Mouse (Mus musculus) kidney, embryonic 15.5 days (tissue): ENCODE data around the gene Rnaseh1. TPM values are rescaled to one million over a fixed set of nuclear protein-coding genes. Genes with fewer than 3 reads are reported as not detected.

Experiments used
- ATAC-seq: fragments of 200-750 bp; cut with Nextera tagmentation; replicated peaks from 2 replicates; pipeline ENCODE4 v1.8.0; 2017; ENCODE audit warnings: moderate TSS enrichment; ENCODE audit not compliant: low FRiP score
- H3K27ac ChIP-seq: fragments of 300-500 bp; sonication (generic); 2 replicates; pipeline ENCODE4 v1.5.1; 2015; ENCODE audit warnings: mild to moderate bottlenecking, inconsistent platforms
- H3K27me3 ChIP-seq: fragments of 300-500 bp; sonication (generic); 2 replicates; pipeline ENCODE4 v1.6.1; 2015; ENCODE audit warnings: inconsistent platforms
- H3K36me3 ChIP-seq: fragments of 300-500 bp; sonication (generic); 2 replicates; pipeline ENCODE4 v1.6.1; 2015; ENCODE audit warnings: inconsistent platforms
- H3K4me1 ChIP-seq: fragments of 300-500 bp; sonication (generic); 2 replicates; pipeline ENCODE4 v1.6.1; 2015; ENCODE audit warnings: inconsistent platforms
- H3K4me2 ChIP-seq: fragments of 300-500 bp; sonication (generic); 2 replicates; pipeline ENCODE4 v1.6.1; 2015; ENCODE audit warnings: moderate library complexity, mild to moderate bottlenecking, inconsistent platforms
- H3K4me3 ChIP-seq: fragments of 300-500 bp; sonication (generic); replicated peaks from 2 replicates; pipeline ENCODE4 v1.5.1; 2015; ENCODE audit warnings: mild to moderate bottlenecking, inconsistent platforms
- H3K9ac ChIP-seq: fragments of 300-500 bp; sonication (generic); 2 replicates; pipeline ENCODE4 v1.6.1; 2015; ENCODE audit warnings: mild to moderate bottlenecking, inconsistent platforms
- H3K9me3 ChIP-seq: fragments of 300-500 bp; sonication (generic); replicated peaks from 2 replicates; pipeline ENCODE4 v1.6.1; 2016; ENCODE audit warnings: inconsistent platforms
- WGBS: fragments of 180-500 bp; shearing (Covaris S2); methylation state at CpG from one replicate; pipeline ENCODE4 v1.1.7; 2015; ENCODE audit warnings: mixed read lengths; 5-methylcytosine and 5-hydroxymethylcytosine counted together
- polyA plus RNA-seq: library from polyadenylated mRNA; unstranded; fragments of >200 nt; fragmentation: Nextera tagmentation; extraction: Ambion mirVana; gene quantifications from 2 replicates; pipeline ENCODE4 v1.2.1, GENCODE M21; 2015

Gene Rnaseh1
- 33.4 and 34.2 TPM in 2 replicates for polyA plus RNA-seq

DNA sequence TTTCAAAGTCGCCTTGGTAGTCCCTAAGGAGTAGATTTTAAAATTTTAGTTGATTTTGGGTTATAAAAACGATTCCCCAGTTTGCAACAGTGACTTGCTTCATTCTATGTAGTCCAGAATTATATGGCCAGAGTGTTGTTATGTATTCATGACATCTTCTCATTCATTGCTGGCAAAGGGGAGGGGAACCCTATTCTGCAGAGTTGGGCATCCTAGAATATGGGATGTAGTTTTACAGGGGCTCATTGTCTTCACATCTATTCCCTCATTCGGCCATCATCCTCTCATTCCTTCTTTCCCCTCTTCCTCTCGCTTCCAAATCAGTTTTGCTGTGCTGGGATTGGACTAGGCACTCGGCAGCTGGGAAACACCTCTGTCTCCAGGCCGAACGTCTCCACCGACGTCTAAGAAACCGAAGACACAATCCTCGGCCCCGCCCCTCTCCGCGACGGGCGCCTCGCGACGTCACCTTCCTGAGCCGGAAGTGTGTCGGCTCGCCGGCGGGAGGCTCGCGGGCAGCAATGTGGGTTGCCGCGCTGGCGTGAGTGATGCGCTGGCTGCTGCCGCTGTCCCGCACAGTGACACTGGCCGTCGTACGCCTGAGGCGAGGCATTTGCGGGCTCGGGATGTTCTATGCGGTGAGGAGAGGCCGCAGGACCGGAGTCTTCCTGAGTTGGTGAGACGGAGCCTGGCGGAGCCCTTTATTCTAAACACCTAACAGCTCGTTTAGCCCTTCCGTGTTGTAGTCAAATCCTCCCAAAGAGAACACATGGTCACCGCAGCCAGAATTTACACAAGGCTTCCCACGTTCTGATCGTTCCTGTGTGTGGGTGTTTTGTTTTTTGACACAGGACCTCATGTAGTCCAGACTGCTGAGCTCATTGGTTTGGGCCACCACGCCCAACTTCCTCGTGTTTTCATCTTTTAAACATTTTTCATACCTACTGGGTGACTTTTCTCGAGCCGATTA lies at the start of gene Rnaseh1:
Gene Rnaseh1 (plus strand): TSS at position 462 of the 970 bp plus-strand sequence.
- H3K9me3 ChIP-seq, result no peaks in the 10 kb centered on the region
- H3K4me1 ChIP-seq, result peaks cover 10% of the 10 kb centered on the region
- H3K9ac ChIP-seq, result peak within 1 kb of the TSS; percentile 51
- 0 out of 2 replicates have a peak, but pooled peaks cover 7% of the 10 kb centered on the region for H3K27me3 ChIP-seq
- peak; percentile 96 for ATAC-seq
- peak within 1 kb of the TSS; percentile 64; the same call in 1 of the 2 replicates for H3K27ac ChIP-seq
- WGBS, result 2% methylated on average over 52 of the region's 52 CpGs
- H3K36me3 ChIP-seq, result peaks cover 20% of the 10 kb centered on the region
- peak within 1 kb of the TSS; percentile 69 for H3K4me2 ChIP-seq
- peak within 1 kb of the TSS; percentile 60 for H3K4me3 ChIP-seq

DNA sequence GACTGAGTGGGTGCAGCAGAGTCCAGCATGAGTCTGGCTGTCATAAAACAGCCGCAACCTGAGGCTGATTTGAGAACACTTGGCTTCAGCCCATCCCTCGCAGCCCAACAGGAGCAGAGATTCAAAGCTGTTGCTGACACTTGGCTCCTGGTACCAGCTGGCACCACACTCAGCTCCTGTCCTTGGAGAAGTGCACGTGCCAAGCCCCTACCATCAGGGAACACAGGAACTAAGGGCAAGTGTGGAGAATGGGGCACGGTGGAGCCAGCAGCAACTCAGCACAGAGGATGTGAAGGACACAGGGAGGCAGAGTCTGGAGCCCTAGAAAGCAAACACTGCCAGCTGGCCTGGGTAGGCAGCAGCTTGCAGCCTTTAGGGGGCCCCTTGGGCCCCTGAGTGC lies 47.1 kb upstream of the Rnaseh1 start:
- H3K27ac ChIP-seq, result no peak overlapping the region
- H3K4me1 ChIP-seq, result no peaks in the 10 kb centered on the region
- no peaks in the 10 kb centered on the region for H3K9me3 ChIP-seq
- peaks cover 5% of the 10 kb centered on the region; the same call in 1 of the 2 replicates for H3K27me3 ChIP-seq
- 16% methylated on average over 4 of the region's 4 CpGs for WGBS
- no peaks in the 10 kb centered on the region for H3K36me3 ChIP-seq
- H3K9ac ChIP-seq, result no peak overlapping the region
- H3K4me2 ChIP-seq, result no peak overlapping the region
- H3K4me3 ChIP-seq, result no peak overlapping the region
- ATAC-seq, result no peak

DNA sequence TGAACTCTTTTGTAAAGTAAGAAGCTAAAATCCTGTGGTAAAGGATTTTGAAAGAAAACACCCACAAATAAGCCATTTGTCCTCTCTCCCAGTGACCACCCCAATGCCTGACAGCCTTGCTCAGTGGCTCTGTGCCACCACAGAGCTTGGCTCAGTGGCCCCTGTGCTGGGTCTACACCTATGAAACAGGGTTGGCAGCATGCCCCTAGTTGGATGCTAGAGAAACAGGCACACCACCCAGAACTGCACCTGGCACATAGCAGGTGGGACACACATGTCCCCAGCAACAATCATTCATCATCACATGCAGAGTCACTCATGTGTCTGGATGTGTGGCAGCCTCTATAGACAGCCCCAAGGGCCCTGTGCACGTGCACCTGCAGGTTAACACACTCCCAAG lies 45.9 kb upstream of the Rnaseh1 start:
- no peak overlapping the region for H3K9ac ChIP-seq
- no peak overlapping the region for H3K4me3 ChIP-seq
- no peaks in the 10 kb centered on the region for H3K9me3 ChIP-seq
- H3K4me2 ChIP-seq, result no peak overlapping the region
- no peaks in the 10 kb centered on the region for H3K36me3 ChIP-seq
- no peak for ATAC-seq
- H3K4me1 ChIP-seq, result 0 out of 2 replicates have a peak, but pooled peaks cover 5% of the 10 kb centered on the region
- 81% methylated on average over 1 of the region's 1 CpGs for WGBS
- H3K27me3 ChIP-seq, result peaks cover 5% of the 10 kb centered on the region; the same call in 1 of the 2 replicates
- no peak overlapping the region for H3K27ac ChIP-seq

DNA sequence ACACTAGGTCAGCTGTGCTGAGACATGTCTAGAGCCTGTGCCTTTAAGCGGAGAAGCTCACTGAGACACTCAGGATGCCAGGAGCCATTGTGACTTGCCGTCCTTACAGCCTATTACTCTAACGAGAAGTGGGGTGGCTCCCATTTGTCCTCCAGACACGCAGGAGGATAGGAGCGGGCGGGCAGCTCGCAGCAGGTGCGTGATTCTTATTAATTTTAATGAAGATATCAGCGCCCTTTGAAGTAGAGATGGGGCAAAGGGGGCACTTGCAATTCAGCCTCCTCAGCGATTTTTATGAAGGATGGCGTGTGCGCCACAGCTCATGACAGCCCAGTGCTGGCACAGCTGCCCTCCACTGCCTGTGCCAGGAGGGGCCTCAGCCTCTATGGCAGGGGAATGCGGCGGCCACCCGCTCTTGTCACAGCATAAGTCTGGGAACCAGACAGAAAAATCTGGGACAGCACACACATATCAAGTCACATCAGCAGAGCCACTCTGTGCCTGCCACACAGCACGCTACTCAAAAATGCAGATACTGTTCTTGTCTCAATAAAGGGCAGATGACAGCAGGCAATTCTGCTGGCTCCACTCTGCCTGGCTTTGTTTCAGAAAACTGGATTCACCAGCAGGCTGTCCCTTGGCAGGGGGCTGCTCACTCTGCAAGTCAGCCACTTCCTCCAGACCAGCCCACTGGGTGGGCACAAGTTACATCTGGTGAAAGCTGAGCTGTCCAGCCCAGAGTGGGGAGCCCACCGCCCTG lies 41.7 kb upstream of the Rnaseh1 start:
- Histone ChIP-seq H3K4me3 (no peak overlapping the region), H3K4me2 (no peak overlapping the region), H3K9ac (no peak overlapping the region), H3K27me3 (no peaks in the 10 kb centered on the region), H3K4me1 (0 out of 2 replicates have a peak, but pooled peaks cover 5% of the 10 kb centered on the region), H3K9me3 (no peaks in the 10 kb centered on the region), H3K27ac (no peak overlapping the region), H3K36me3 (no peaks in the 10 kb centered on the region)
- no peak; the same call in 1 of the 2 replicates for ATAC-seq
- 57% methylated on average over 17 of the region's 17 CpGs for WGBS

DNA sequence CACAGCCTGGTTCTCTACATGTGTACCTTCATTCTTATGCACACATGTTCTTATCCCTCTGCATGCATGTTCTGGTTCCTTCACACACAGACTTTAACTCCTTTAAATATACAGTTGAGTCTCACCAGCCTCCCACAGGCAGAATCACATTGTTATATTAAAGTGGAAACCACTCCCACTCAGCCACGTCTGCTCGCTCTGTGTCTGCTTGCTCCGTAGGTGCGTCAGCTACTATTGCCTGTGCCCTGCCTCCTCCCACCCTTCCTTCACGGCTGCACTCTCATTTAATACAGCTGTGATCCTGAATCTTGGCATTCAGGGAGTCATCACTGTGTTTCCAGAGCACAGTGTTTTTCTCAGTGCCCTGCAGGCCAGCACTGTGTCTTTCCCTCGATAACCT lies 37.0 kb upstream of the Rnaseh1 start:
- H3K36me3 ChIP-seq, result no peaks in the 10 kb centered on the region
- H3K27me3 ChIP-seq, result no peaks in the 10 kb centered on the region
- no peak overlapping the region for H3K4me2 ChIP-seq
- 30% methylated on average over 6 of the region's 6 CpGs for WGBS
- no peak for ATAC-seq
- no peak overlapping the region for H3K27ac ChIP-seq
- H3K4me1 ChIP-seq, result 0 out of 2 replicates have a peak, but pooled peaks cover 5% of the 10 kb centered on the region
- no peak overlapping the region for H3K4me3 ChIP-seq
- no peaks in the 10 kb centered on the region for H3K9me3 ChIP-seq
- H3K9ac ChIP-seq, result no peak overlapping the region

DNA sequence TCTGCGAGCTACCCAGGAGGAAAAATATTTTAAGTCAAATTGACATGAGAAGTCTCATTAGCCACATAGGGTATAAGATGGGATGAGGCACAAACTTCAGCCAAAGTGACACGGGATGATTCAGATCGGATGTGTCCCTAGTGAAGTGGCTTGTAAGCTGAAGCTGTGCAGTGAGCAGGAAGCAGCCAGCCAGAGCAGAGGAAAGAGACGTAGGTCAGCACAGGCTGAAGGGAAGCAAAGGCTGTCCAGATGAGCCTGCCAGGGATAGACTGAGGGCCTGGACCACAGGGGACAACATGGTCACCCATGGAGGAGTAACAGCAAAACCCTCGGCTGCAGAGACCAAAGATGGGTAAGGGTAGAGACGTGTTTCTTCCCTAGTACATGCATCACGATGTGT lies 35.0 kb upstream of the Rnaseh1 start:
- H3K27me3 ChIP-seq, result no peaks in the 10 kb centered on the region
- no peak for ATAC-seq
- no peaks in the 10 kb centered on the region for H3K36me3 ChIP-seq
- H3K27ac ChIP-seq, result no peak overlapping the region
- no peak overlapping the region for H3K9ac ChIP-seq
- H3K4me2 ChIP-seq, result no peak overlapping the region
- 62% methylated on average over 7 of the region's 7 CpGs for WGBS
- H3K4me3 ChIP-seq, result no peak overlapping the region
- no peaks in the 10 kb centered on the region for H3K4me1 ChIP-seq
- no peaks in the 10 kb centered on the region for H3K9me3 ChIP-seq

DNA sequence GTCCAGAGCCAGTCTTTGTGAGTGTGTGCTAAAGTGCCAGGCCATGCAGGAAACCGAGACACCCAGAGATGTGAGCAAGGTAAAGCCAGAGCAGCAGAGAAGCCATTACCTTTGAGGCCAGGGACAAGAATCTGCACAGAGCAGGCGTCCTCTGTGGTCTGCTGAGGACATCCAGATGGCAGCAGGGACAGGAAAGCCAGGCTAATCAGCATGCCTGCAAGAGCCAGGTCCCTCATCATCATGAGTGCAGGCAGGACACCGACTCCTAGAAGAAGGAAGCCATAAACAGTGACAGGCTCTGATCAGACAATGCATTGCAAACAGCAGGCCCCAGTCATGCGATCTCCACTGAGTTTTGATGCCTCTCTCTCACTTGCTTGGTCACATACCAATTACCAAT lies 32.1 kb upstream of the Rnaseh1 start:
- Histone ChIP-seq H3K4me3 (no peak overlapping the region), H3K4me2 (no peak overlapping the region), H3K9ac (no peak overlapping the region), H3K27me3 (no peaks in the 10 kb centered on the region), H3K4me1 (peaks cover 16% of the 10 kb centered on the region), H3K36me3 (no peaks in the 10 kb centered on the region), H3K9me3 (no peaks in the 10 kb centered on the region), H3K27ac (no peak overlapping the region)
- 47% methylated on average over 4 of the region's 4 CpGs for WGBS
- ATAC-seq, result no peak

DNA sequence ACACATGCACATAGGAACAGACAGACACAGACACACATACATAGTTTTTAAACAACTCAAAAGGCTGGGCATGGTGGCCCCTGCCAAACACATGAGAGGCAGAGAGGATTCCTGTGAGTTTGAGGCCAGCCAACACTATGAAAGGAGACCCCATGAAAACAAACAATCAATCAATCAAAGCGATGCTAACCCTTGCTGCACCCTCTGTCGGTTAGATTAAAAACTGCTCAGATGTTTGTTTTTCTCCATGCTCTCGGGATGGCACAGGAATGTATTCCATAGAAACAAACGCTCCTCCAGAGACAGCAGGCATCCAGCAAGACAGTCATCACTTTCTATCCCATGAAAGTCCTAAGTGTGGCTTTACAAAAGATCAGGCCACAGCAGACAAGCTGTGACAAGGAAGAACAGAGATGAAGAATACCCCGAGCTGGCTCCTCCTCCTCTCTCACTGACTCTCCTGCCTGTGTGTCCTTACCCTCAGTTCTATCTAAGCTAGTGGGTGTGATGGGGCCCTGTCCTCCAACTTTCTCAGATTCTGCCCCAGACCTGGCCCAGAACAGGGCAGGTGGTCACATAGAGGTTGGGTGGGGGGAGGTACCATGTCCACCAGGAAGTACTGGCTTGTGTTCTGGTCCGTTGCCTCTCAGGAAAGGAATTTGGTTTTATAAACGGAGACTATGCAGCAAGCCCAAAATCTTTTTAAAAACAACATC lies 27.8 kb upstream of the Rnaseh1 start:
- 13% methylated on average over 7 of the region's 7 CpGs for WGBS
- H3K9ac ChIP-seq, result no peak overlapping the region
- H3K27me3 ChIP-seq, result no peaks in the 10 kb centered on the region
- H3K27ac ChIP-seq, result peak overlapping the region; percentile 19
- no peak overlapping the region for H3K4me3 ChIP-seq
- no peaks in the 10 kb centered on the region for H3K36me3 ChIP-seq
- 0 out of 2 replicates have a peak, but pooled peaks have one; percentile 47 for ATAC-seq
- H3K4me2 ChIP-seq, result peak overlapping the region; percentile 20
- no peaks in the 10 kb centered on the region for H3K9me3 ChIP-seq
- peaks cover 25% of the 10 kb centered on the region for H3K4me1 ChIP-seq

DNA sequence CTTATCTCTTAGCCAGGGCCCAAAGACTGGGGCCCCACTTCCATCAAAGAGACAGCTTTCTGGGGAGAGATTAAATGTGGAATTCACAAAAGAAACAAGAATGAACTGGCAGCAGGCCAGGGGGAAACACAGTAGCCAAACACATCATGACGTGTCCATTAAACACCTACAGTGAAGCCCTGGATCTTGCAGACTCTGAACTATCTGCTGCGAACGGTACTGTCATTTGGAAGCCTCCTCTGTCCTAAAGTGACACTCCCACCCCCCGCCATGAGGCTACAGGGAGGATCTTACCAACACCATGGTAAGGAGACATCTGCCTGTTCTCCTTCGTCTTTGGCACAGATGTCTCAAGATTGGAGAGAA lies 27.3 kb upstream of the Rnaseh1 start:
- Histone ChIP-seq H3K4me2 (0 out of 2 replicates have a peak overlapping the region, but pooled peaks have one; percentile 20), H3K27me3 (no peaks in the 10 kb centered on the region), H3K36me3 (no peaks in the 10 kb centered on the region), H3K27ac (peak overlapping the region; percentile 19), H3K4me3 (no peak overlapping the region), H3K4me1 (peaks cover 25% of the 10 kb centered on the region), H3K9ac (no peak overlapping the region), H3K9me3 (no peaks in the 10 kb centered on the region)
- WGBS, result 46% methylated on average over 5 of the region's 5 CpGs
- no peak for ATAC-seq

DNA sequence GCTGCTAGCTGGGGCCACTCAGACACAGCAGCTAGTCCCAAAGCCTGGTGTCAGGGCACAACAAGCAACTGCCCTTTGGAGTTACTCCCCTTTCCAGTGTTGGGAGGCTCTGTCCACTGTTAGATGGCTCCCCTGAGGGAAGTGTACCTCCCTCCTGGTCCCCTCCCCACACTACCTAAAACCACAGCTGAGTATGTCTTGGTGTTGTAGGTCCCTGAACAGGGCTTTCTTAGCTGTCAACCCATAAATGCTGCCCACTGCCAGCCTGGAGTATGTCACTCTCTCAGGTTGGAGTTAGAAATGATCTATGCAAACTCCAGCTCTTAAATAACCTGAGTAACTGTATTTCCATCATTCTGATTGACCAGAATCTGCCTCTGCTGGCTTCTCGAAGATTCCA lies 26.8 kb upstream of the Rnaseh1 start:
- Histone ChIP-seq H3K9me3 (no peaks in the 10 kb centered on the region), H3K4me3 (no peak overlapping the region), H3K4me2 (no peak overlapping the region), H3K9ac (no peak overlapping the region), H3K4me1 (peaks cover 25% of the 10 kb centered on the region), H3K27ac (peak overlapping the region; percentile 19), H3K36me3 (no peaks in the 10 kb centered on the region; the same call in 1 of the 2 replicates), H3K27me3 (no peaks in the 10 kb centered on the region)
- no peak for ATAC-seq
- 62% methylated on average over 1 of the region's 1 CpGs for WGBS

DNA sequence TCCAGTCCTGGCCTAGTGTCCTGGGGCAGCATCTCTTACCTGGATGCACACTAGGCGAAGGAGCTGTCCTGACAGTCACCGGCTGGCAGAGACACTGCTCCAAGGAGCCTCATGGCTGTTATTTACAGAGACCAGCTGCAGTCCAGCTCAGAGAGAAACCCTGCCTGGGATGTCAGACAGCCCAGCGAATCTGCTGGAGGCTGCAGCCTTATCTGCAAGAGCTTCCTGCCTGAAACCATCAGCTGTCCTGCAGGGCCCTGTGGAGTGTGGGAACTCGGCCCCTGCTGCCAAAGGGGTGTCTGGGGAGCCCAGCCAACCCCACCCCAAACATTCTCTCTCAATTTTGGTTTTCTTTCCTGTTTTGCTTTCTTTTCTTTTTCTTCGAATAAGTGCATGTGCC lies 26.2 kb upstream of the Rnaseh1 start, which contains the start of gene Colec11:
Gene Colec11 (minus strand): TSS at position 183 of the 400 bp plus-strand sequence.
- no peak within 1 kb of the TSS for H3K4me3 ChIP-seq
- WGBS, result 38% methylated on average over 5 of the region's 5 CpGs
- no peak within 1 kb of the TSS for H3K9ac ChIP-seq
- H3K4me1 ChIP-seq, result peaks cover 25% of the 10 kb centered on the region
- H3K27ac ChIP-seq, result peak within 1 kb of the TSS; percentile 19
- peaks cover 4% of the 10 kb centered on the region for H3K36me3 ChIP-seq
- ATAC-seq, result no peak; the same call in 1 of the 2 replicates
- H3K9me3 ChIP-seq, result no peaks in the 10 kb centered on the region
- H3K27me3 ChIP-seq, result no peaks in the 10 kb centered on the region
- no peak within 1 kb of the TSS for H3K4me2 ChIP-seq
